Mouse (Mus musculus): Measurements from ENCODE around the gene Vmp1.

DNA sequence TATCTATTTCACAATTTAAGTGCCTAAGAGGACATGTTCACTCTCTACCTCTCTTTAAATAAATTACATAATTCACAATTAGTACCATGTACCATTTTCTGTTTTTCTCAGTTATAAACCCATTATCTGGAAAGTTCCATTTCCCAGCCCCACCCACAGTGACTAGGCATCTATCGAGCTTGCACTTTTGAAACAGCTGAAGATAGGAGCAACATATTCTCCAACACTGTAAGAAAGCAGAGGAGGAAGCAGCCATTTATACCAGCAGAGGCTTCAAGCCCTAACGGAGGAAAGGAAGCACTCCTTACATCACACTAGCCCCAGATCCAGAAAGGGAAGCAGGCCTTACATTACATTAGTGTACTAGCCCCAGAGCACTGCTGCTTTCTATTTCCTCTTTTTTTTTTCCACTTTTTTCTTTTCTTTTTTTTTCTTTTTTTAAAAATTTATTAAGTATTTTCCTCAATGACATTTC lies 69.5 kb downstream of the Vmp1 start:
- no peak for TF ChIP-seq CTCF (IDR thresholded peaks at IDR 0.05; ENCODE audit: borderline replicate concordance, insufficient read depth, low read length)
- TF ChIP-seq POLR2A (IDR thresholded peaks at IDR 0.05; ENCODE audit: low read depth, low read length), result no peak
